Mouse (Mus musculus): ENCODE data around the gene Wipi2. TPM values are rescaled to one million over a fixed set of nuclear protein-coding genes. Genes with fewer than 3 reads are reported as not detected.

Wipi2 gene
- total RNA-seq, 4 experiments from 2014 or later: 27.1 to 33.4 (median 29.2) TPM

GRCm38 (mm10) chr5:142629663-142630025 is 2.1 kb downstream of the Wipi2 start:
- no peak for DNase-seq (ENCODE audit: low spot score in 2 of 2)

- DNase-seq (ENCODE audit: low spot score in 2 of 2): no peak
Observed at GRCm38 (mm10) chr5:142630224-142630623, 2.7 kb downstream of the Wipi2 start.

GRCm38 (mm10) chr5:142637823-142638222 is 10.3 kb downstream of the Wipi2 start:
- no peak for DNase-seq (ENCODE audit: low spot score in 2 of 2)

DNA sequence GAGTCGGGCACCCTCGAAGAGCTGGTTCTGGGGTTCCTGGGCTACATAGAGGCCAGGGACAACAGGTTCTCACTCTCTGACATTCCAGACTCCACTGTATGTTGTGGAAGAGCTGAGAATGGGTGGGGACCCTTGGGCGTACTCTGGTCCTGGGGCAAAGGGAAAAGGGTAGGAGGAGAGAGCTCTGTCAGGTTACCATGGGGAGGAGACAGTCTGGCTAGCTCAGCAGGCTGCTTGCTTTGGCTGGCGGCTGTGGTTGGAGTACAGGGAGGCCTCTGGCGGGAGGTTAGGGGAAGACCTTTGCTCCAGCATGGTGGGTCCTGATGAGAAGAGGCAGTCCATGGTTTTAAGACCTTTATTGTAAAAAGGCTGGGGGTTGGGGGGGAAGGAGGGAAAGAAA is 12.6 kb downstream of the Wipi2 start:
- DNase-seq (ENCODE audit: low spot score in 2 of 2): no peak

GRCm38 (mm10) chr5:142641331-142642051 is 14.0 kb downstream of the Wipi2 start:
- DNase-seq (ENCODE audit: low spot score in 2 of 2): no peak

- DNase-seq (ENCODE audit: low spot score in 2 of 2): no peak
Observed at GRCm38 (mm10) chr5:142648162-142648561, 20.7 kb downstream of the Wipi2 start.

- no peak for DNase-seq (ENCODE audit: low spot score in 2 of 2)
Observed at GRCm38 (mm10) chr5:142649460-142650050, 22.1 kb downstream of the Wipi2 start.

DNA sequence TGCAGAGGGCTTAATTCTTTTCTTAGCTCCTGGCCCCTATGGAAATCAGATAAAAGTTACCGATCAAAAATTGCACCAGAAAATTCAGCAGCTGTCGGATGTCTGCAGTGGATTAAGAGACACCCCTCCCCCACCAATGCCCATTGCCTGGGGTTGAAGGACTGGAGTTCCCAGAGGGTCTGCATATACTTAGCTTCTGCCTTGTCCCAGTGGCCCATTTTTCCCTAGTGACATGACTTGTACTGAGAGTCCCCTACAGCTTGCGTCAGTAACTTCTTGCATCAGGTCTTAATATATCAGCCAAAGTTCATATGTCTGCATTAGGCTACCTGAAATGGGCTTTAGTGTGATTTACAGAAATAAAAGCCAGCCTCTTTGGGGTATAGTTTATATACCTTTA is 22.9 kb downstream of the Wipi2 start:
- DNase-seq (ENCODE audit: low spot score in 2 of 2): no peak

DNA sequence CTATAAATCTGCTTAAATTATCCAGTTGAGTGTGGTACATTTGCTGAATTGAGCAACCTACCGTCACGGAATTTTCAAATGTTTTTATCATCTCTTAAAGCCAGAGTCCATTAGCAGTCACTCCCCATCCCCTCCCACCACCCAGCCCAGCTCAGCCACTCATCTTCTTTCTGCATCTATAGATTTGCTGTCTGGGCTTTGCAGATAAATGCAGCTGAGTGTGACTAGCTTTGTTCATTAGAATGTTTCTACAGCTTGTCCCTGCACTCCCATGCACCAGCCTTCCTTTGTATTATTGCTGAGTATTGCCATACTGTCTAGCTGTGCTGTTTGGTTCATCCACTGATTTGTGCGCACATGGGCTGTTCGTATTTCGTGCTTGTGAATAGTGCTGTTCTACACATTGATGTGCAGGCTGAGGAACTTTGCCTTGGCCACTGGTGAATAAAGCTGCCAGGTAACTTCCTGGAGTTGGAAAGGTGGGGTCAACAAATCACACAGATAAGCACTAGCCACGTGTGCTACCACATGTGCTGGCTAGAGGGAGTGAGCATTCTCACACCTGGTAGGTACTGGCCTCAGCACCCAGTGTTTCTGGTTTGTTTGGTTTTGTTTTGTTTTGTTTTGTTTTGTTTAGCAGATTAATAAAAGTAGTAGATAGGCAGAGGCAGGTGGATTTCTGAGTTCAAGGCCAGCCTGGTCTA is 23.4 kb downstream of the Wipi2 start:
- no peak for DNase-seq (ENCODE audit: low spot score in 2 of 2)

DNA sequence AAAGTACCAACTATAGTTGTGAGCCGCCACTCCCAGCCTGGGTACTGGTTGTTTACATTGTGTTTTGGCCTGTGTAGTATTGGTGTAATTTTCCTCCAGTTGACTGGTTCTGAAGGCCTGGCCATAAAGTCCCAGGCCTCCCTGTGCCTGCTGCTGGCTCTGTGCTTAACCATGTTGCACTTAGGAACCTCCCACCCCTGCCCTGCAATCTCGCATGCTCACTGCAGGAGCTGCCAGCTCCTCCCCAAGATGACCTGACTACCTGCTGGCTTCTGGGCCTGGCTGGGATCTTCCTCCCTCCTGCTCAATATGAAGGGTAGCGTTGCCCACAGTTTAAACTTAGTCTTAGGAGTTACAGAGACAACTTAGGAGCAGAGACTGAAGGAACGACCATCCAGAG is 24.8 kb downstream of the Wipi2 start:
- no peak for DNase-seq (ENCODE audit: low spot score in 2 of 2)

DNA sequence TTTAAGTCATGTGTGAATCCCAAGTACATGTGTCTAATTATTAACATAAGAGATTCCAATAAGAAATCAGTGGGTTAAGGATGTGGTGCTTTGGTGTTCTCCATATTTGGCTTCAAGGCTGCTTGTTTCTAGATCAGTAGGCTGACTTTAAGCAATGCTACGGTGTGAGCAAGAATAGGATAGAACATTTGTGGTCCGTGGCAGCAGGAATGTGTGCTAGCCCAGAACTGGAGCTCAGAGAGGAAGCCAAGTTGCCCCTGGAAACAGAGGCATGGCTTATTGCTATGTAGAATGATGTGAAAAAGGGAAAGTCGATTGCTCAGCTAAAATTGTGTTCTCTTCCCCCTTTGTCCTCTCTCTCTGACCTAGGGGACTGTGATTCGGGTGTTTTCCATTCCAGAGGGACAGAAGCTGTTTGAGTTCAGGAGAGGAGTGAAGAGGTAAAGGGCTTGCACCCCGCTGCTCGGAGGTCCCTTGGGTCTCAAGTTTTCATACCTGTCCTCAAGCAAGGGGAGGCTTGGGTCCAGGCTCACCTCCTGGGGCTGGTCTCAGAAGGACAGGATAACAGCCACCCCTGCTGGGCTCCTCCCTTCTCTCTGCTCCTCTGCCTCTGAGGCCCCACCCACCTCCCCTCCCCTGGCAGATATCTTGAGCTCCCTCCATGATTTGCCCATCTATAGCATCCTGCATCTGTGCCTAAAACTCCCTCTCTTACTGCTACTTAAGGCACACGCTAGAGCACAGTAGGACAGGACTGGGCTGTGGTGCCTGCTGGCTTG is 33.3 kb downstream of the Wipi2 start:
- no peak for DNase-seq (ENCODE audit: low spot score in 2 of 2)

GRCm38 (mm10) chr5:142667921-142668320 is 40.4 kb downstream of the Wipi2 start:
- DNase-seq (ENCODE audit: low spot score in 2 of 2): no peak

DNA sequence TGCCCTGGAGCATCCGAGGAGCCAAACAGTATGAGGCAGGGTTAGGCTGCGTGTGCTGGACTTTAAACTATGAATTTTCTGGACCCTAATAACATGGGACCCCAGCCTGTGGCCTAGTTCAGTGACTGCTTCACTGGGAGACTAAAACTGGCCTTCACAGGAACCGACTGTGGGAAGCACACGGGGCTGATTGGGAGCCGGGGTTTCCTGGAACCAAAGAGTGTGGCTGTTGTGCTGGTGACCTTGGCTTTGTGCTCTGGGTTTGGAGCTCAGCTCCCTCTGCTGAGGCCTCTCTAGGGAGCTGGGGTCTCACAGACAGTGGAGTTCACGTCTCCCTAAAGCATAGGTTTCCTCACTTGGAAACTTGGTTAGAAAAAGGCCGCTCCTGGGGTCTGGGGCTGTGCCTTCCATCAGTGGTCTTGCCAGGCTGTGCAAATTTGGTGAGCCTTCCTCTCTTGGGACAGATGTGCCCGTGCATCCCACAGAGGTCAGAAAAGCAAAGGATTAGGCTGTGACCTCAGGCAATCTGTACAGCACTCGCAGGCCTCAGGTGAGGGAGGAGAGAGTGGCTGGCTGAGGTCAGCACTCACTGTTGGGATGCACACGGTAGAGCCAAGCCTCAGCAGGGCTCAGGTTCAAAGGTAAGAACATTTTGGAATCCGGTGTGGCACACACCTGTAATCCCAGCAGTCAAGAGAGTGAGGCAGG is 41.2 kb downstream of the Wipi2 start:
- DNase-seq (ENCODE audit: low spot score in 2 of 2): no peak

DNA sequence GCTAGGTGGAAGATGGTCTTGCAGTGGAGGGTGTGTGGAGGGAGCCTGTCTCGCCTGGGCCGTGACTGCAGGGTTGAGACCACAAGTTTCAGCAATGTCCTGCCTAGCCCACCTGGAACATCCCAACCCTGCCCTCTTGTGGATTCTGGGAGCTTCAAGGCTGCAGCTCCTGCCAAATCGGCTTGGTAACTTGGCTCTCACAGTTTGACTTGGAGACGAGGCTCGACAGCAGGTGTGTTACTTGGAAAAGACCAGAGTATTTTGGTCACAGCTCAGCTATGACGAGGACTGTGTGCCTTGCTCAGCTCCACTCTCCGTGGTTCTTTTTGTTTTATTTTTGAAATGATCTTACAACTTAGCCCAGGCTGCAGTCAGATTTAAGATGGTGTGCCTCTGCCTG is 42.2 kb downstream of the Wipi2 start:
- DNase-seq (ENCODE audit: low spot score in 2 of 2): peak; percentile 14 to 47

GRCm38 (mm10) chr5:142673082-142673481 is 45.6 kb downstream of the Wipi2 start:
- no peak for DNase-seq (ENCODE audit: low spot score in 2 of 2)

GRCm38 (mm10) chr5:142678141-142678571 is 50.7 kb downstream of the Wipi2 start:
- DNase-seq (ENCODE audit: low spot score in 2 of 2): no peak

DNA sequence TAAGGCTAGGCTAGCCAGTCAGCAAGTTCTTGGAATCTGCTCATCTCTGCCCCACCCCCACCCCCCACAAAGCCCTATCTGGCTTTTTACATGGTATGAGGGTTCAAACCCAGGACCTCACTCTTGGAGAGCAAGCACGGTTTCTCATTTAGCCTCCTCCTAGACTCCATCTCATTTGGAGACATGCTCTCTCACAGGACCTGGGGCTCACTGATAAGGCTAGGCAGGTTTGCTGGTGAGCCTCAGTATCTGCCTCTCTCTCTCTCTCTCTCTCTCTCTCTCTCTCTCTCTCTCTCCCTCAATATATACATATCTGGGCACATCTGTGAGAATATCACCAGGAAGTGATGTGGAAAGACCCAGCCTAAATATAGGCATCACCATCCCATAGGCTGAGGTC is 51.6 kb downstream of the Wipi2 start:
- no peak for DNase-seq (ENCODE audit: low spot score in 2 of 2)

DNA sequence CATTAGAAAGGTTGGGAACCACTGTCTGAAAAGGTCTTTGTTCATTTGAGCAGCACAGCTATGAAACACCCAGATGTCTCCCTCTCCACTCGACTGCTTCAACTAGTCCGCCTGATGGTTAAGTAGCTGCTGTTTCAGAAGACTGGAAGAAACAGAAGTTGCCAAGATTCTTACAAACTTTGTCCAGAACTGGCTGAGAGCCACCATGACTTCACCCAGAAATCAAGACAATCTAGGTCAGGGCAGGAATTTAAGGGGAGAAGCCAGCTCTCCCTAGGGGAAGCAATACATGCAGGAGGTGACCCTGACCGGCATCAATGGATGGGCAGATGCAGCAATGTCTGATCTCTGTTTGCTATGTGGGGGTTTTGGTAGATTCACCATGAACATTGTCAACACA is 54.4 kb downstream of the Wipi2 start:
- DNase-seq (ENCODE audit: low spot score in 2 of 2): no peak

- DNase-seq (ENCODE audit: low spot score in 2 of 2): no peak
Observed at GRCm38 (mm10) chr5:142682529-142682928, 55.0 kb downstream of the Wipi2 start.

GRCm38 (mm10) chr5:142688866-142689265 is 61.4 kb downstream of the Wipi2 start:
- DNase-seq (ENCODE audit: low spot score in 2 of 2): no peak

GRCm38 (mm10) chr5:142690343-142690742 is 62.8 kb downstream of the Wipi2 start:
- DNase-seq (ENCODE audit: low spot score in 2 of 2): no peak

All from gastrocnemius, adult 8-10 months (tissue).